Mouse (Mus musculus) myocyte (in vitro differentiated cells): ENCODE data around the gene Sstr2.

Experiments
- E2F4 ChIP-seq: IDR thresholded peaks from one replicate; pipeline ENCODE4 v1.6.1; 2011; ENCODE audit warnings: mild to moderate bottlenecking, control low read depth, moderate library complexity; ENCODE audit not compliant: insufficient read depth
- POLR2A ChIP-seq: IDR thresholded peaks from one replicate; pipeline ENCODE4 v1.6.1; 2011; ENCODE audit warnings: low read depth, mild to moderate bottlenecking, control low read depth, moderate library complexity; ENCODE audit not compliant: insufficient read length

DNA sequence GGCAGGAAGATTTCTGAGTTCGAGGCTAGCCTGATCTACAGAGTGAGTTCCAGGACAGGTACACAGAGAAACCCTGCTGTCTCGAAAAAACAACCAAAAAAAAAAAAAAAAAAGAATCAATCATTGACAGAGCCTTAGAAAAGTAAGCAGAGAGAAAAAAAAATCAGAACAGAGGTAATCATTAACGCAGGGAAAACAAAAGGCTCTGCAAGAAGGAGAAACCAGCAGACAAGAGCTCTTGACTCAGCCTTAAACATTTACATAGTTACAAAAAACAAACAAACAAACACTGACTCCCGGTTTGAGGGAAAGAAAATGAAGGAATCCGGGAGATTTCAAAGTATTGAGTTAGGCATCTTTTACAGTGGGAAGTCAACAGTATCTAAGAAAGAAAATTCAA lies 9.6 kb upstream of the Sstr2 start:
- no peak for TF ChIP-seq POLR2A
- no peak for TF ChIP-seq E2F4
